Mouse (Mus musculus) C2C12 (cell line): ENCODE measurements around the gene Ifi27.

Experiments used
- CEBPB ChIP-seq: IDR thresholded peaks from one replicate; pipeline ENCODE4 v1.6.1; 2011; ENCODE audit warnings: low read depth, mild to moderate bottlenecking, control low read depth, moderate library complexity
- CTCF ChIP-seq: IDR thresholded peaks from one replicate; pipeline ENCODE4 v1.5.1; 2011; ENCODE audit not compliant: control insufficient read depth, insufficient read depth, insufficient read length
- MAX ChIP-seq: IDR thresholded peaks from one replicate; pipeline ENCODE4 v1.6.1; 2011; ENCODE audit warnings: mild to moderate bottlenecking, control low read depth
- MYOD1 ChIP-seq: IDR thresholded peaks from one replicate; pipeline ENCODE4 v1.6.1; 2011; ENCODE audit warnings: low read depth; ENCODE audit not compliant: control insufficient read depth, insufficient read length
- MYOG ChIP-seq: IDR thresholded peaks from one replicate; pipeline ENCODE4 v1.6.1; 2011; ENCODE audit not compliant: control insufficient read depth, insufficient read length; ENCODE audit errors: extremely low read depth
- USF1 ChIP-seq: IDR thresholded peaks from one replicate; pipeline ENCODE4 v1.6.1; 2011; ENCODE audit warnings: low read depth, mild to moderate bottlenecking, control low read depth, moderate library complexity

DNA sequence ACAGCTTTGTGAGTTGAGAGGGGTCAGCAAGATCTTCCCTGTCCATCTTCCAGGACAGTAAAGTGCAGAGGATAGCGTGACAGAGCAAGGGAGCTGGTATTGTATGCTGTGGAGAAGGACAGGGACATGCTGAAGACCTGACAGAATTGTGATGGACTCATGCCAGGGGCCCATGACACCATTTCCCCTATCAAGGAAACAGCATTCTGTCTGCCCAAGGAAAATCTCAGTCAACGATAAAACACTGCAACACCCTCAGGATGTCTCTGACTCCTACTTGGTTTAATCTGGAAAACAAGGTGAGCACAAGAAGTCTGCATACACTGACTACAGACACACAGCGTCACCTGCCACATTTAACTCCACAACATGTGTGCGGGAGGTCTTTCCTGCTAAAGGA lies 26.3 kb upstream of the Ifi27 start, which contains the start of gene 9330161L09Rik:
- TF ChIP-seq CTCF (no peak), MYOG (no peak), USF1 (no peak), CEBPB (no peak), MAX (no peak), MYOD1 (no peak)
